In genomic region chr13:58866776-58867435, GRCm38 (mm10) we compare ENCODE assay signal across 20 mouse cellular contexts.
DNase-seq lines count a peak whose midpoint lies in the region; TF ChIP-seq lines count a peak whose summit lies in the region.
"Had no signal": no experiment of that assay in that cellular context is flagged by ENCODE, and none has a peak within 500 bp of the region (broad histone marks: within the 10 kb centered on the region; RNA-seq: fewer than 3 reads in every experiment).

No protein-coding gene starts in this region.

- no peak overlapping the region for H3K4me3 ChIP-seq in gastrocnemius, adult 2 months
- no peak overlapping the region for H3K4me3 ChIP-seq in cerebellum, adult 2 months (replicated peaks; ENCODE audit: insufficient read depth, low read depth, low read length)
- H3K4me3 ChIP-seq: embryonic facial prominence, embryonic 10.5 days; forebrain, embryonic 10.5 days; megakaryocyte, embryonic 14.5 days; neural tube, embryonic 12.5 days; stomach, embryonic 15.5 days had no signal

- H3K4me1 ChIP-seq in cerebellum, adult 2 months (ENCODE audit: control insufficient read depth, insufficient read depth, low read length), result peaks cover 20% of the 10 kb centered on the region
- H3K4me1 ChIP-seq: embryonic facial prominence, embryonic 10.5 days; megakaryocyte, embryonic 14.5 days; stomach, embryonic 15.5 days had no signal

- intact Hi-C loops in gastrocnemius, adult 2 months (cut with DNase I), result no loop called here
- intact Hi-C loops in gastrocnemius, postnatal 36 days (cut with DNase I), result no loop called here

- 22% methylated on average over 8 of the region's 8 CpGs for WGBS in cerebellum, adult 2 months

- no peak for TF ChIP-seq POLR2A in cerebellum, adult 2 months (IDR thresholded peaks at IDR 0.05; ENCODE audit: borderline replicate concordance, insufficient read depth, low read length)

- no peak for TF ChIP-seq CTCF in gastrocnemius, adult 2 months (IDR thresholded peaks at IDR 0.05)
- TF ChIP-seq CTCF in cerebellum, adult 2 months (IDR thresholded peaks at IDR 0.05; ENCODE audit: borderline replicate concordance, insufficient read depth, low read depth, low read length), result no peak

- H3K27me3 ChIP-seq in cerebellum, adult 2 months (ENCODE audit: control insufficient read depth, insufficient read depth, low read length), result no peaks in the 10 kb centered on the region
- H3K27me3 ChIP-seq: megakaryocyte, embryonic 14.5 days; neural tube, embryonic 12.5 days; stomach, embryonic 15.5 days had no signal

- peak; percentile 34 for DNase-seq in gastrocnemius, adult 2 months
- DNase-seq in gastrocnemius, postnatal 36 days, result no peak
- peak; percentile 40 for DNase-seq in lung, postnatal 10 days
- DNase-seq in lung, postnatal 4 days, result no peak
- peak; percentile 46 to 60 for DNase-seq in cerebellum, adult 2 months
- peak; percentile 54 to 66 for DNase-seq in cerebellum, postnatal 25 days
- DNase-seq in retina, postnatal 1 day, result no peak
- DNase-seq in embryo, embryonic 9.5 days (ENCODE audit: extremely low spot score), result no peak
- DNase-seq: adrenal gland, postnatal 10 days; kidney, adult 9 months; kidney, postnatal 25 days; liver, postnatal 0 days; midbrain, embryonic 14.5 days; right cerebral cortex, postnatal 4 days; thymus, postnatal 4 days had no signal

- no peak overlapping the region for H3K27ac ChIP-seq in gastrocnemius, adult 2 months
- peak overlapping the region; percentile 6; the same call in 1 of the 2 replicates for H3K27ac ChIP-seq in cerebellum, adult 2 months (ENCODE audit: insufficient read depth, low read length)
- H3K27ac ChIP-seq: embryonic facial prominence, embryonic 10.5 days; forebrain, embryonic 10.5 days; neural tube, embryonic 12.5 days; stomach, embryonic 15.5 days had no signal

Comparison
In these comparisons a context has a peak if more than half of its experiments do, and no peak if none do; other contexts are left out.
1. DNase-seq: peak in gastrocnemius, adult 2 months (single experiment), lung, postnatal 10 days (single experiment), cerebellum, adult 2 months (2 of 2) and cerebellum, postnatal 25 days (2 of 2); none in gastrocnemius, postnatal 36 days (0 of 2), lung, postnatal 4 days (0 of 2), retina, postnatal 1 day (single experiment) and embryo, embryonic 9.5 days (single experiment).